Mouse (Mus musculus): Measurements from ENCODE around the gene Wdr31.

- no peak for TF ChIP-seq CTCF (IDR thresholded peaks at IDR 0.05; ENCODE audit: low read depth, low read length)
- TF ChIP-seq POLR2A (IDR thresholded peaks at IDR 0.05; ENCODE audit: borderline replicate concordance, low read depth, low read length) = no peak
Measured at GRCm38 (mm10) chr4:62479937-62480708, 9.4 kb upstream of the Wdr31 start, which contains the start of gene Bspry.

Data from bone marrow macrophage, adult 2 months (primary cell).